Mouse (Mus musculus) spleen, postnatal 0 days (tissue): ENCODE measurements around the gene Smim9. TPM values are rescaled to one million over a fixed set of nuclear protein-coding genes. Genes with fewer than 3 reads are reported as not detected.

Source experiments
- polyA plus RNA-seq: library from polyadenylated mRNA; unstranded; fragments of >200 nt; fragmentation: Nextera tagmentation; extraction: Ambion mirVana; gene quantifications from 2 replicates; pipeline ENCODE4 v1.2.1, GENCODE M21; 2015

The Smim9 gene
- not detected in 2 replicates for polyA plus RNA-seq

GRCm38 (mm10) chrX:75163670-75164069 lies at the start of gene Smim9:
TSS of gene Smim9 (minus strand) at chrX:75163770.

GRCm38 (mm10) chrX:75130467-75131160 lies 33.0 kb downstream of the Smim9 start, which contains the start of gene Mpp1:
TSS of gene Mpp1 (minus strand) at chrX:75131016.

Other genes with a start within 250 kb of the Smim9 start
- gene Gab3, start 78.3 kb downstream of the Smim9 start, polyA plus RNA-seq, result 3.2 and 3.9 TPM in 2 replicates
- 119 and 123 TPM in 2 replicates for gene Dkc1, start 67.9 kb downstream of the Smim9 start, polyA plus RNA-seq
- 88.0 and 88.3 TPM in 2 replicates for gene Mpp1, start 32.8 kb downstream of the Smim9 start, polyA plus RNA-seq
- 55.5 and 61.6 TPM in 2 replicates for gene Fundc2, start 218.6 kb upstream of the Smim9 start, polyA plus RNA-seq
- gene F8, start 218.8 kb upstream of the Smim9 start, polyA plus RNA-seq, result 2.6 TPM in 2 replicates